Mouse (Mus musculus) cerebellum, adult 11-12 months (tissue): Measurements from ENCODE around the gene Akirin1.

Experiments
- DNase-seq: peaks from one replicate; pipeline ENCODE4 v3.0.0; 2022

Akirin1 gene

GRCm38 (mm10) chr4:123717574-123718433 lies 32.3 kb downstream of the Akirin1 start, which contains the start of gene Ndufs5:
Ndufs5 (minus strand) TSS chr4:123718202.
- peak; percentile 96 for DNase-seq

GRCm38 (mm10) chr4:123712431-123712830 lies 37.7 kb downstream of the Akirin1 start:
- no peak for DNase-seq

GRCm38 (mm10) chr4:123707340-123707739 lies 42.8 kb downstream of the Akirin1 start:
- no peak for DNase-seq

- DNase-seq: no peak
Observed at GRCm38 (mm10) chr4:123705340-123705739, 44.8 kb downstream of the Akirin1 start.

GRCm38 (mm10) chr4:123693384-123693783 lies 56.8 kb downstream of the Akirin1 start:
- DNase-seq: no peak

- DNase-seq: no peak
Observed at GRCm38 (mm10) chr4:123692071-123692470, 58.1 kb downstream of the Akirin1 start.

GRCm38 (mm10) chr4:123690311-123690710 lies 59.8 kb downstream of the Akirin1 start:
- DNase-seq: no peak

GRCm38 (mm10) chr4:123687025-123687781 lies 62.9 kb downstream of the Akirin1 start:
- peak; percentile 81 for DNase-seq

- DNase-seq: peak; percentile 79
Observed at GRCm38 (mm10) chr4:123686368-123687024, 63.6 kb downstream of the Akirin1 start.

GRCm38 (mm10) chr4:123685506-123686242 lies 64.5 kb downstream of the Akirin1 start:
- peak; percentile 91 for DNase-seq

- DNase-seq: no peak
Observed at GRCm38 (mm10) chr4:123685046-123685445, 65.1 kb downstream of the Akirin1 start.
